Mouse (Mus musculus) embryonic facial prominence, embryonic 12.5 days (tissue): ENCODE data around the gene Ror2. TPM values are rescaled to one million over a fixed set of nuclear protein-coding genes. Genes with fewer than 3 reads are reported as not detected.

Experiments
- ATAC-seq: fragments of 200-750 bp; cut with Nextera tagmentation; 2 replicates; pipeline ENCODE4 v1.8.0; 2017; ENCODE audit not compliant: insufficient number of reproducible peaks, insufficient read depth, low FRiP score, low TSS enrichment
- H3K27ac ChIP-seq: fragments of 300-500 bp; sonication (generic); 2 replicates; pipeline ENCODE4 v1.5.1; 2016; ENCODE audit warnings: mild to moderate bottlenecking
- H3K27me3 ChIP-seq: fragments of 300-500 bp; sonication (generic); 2 replicates; pipeline ENCODE4 v1.6.1; 2016; ENCODE audit warnings: mild to moderate bottlenecking, moderate library complexity
- H3K36me3 ChIP-seq: fragments of 300-500 bp; sonication (generic); 2 replicates; pipeline ENCODE4 v1.6.1; 2016; ENCODE audit warnings: mild to moderate bottlenecking
- H3K4me1 ChIP-seq: fragments of 300-500 bp; sonication (generic); 2 replicates; pipeline ENCODE4 v1.6.1; 2016
- H3K4me2 ChIP-seq: fragments of 300-500 bp; sonication (generic); replicated peaks from 2 replicates; pipeline ENCODE4 v1.6.1; 2016; ENCODE audit warnings: mild to moderate bottlenecking, moderate library complexity
- H3K4me3 ChIP-seq: fragments of 300-500 bp; sonication (generic); 2 replicates; pipeline ENCODE4 v1.5.1; 2016; ENCODE audit warnings: mild to moderate bottlenecking
- H3K9ac ChIP-seq: fragments of 300-500 bp; sonication (generic); 2 replicates; pipeline ENCODE4 v1.6.1; 2016; ENCODE audit warnings: mild to moderate bottlenecking, moderate library complexity
- H3K9me3 ChIP-seq: fragments of 300-500 bp; sonication (generic); 2 replicates; pipeline ENCODE4 v1.6.1; 2016; ENCODE audit warnings: mild to moderate bottlenecking, moderate library complexity
- WGBS: fragments of 180-500 bp; shearing (Covaris S2); methylation state at CpG from one replicate; pipeline ENCODE4 v1.1.7; 2016; 5-methylcytosine and 5-hydroxymethylcytosine counted together
- polyA plus RNA-seq: library from polyadenylated mRNA; unstranded; fragments of >200 nt; fragmentation: Nextera tagmentation; extraction: Ambion mirVana; gene quantifications from 2 replicates; pipeline ENCODE4 v1.2.1, GENCODE M21; 2016

The Ror2 gene
- polyA plus RNA-seq, 1 experiment from 2014 or later: 42.0 TPM

GRCm38 (mm10) chr13:53205128-53205911 lies 80.6 kb downstream of the Ror2 start:
- Histone ChIP-seq H3K4me2 (peak overlapping the region; percentile 33), H3K4me3 (no peak overlapping the region), H3K27ac (peak overlapping the region; percentile 93), H3K9me3 (no peaks in the 10 kb centered on the region), H3K36me3 (no peaks in the 10 kb centered on the region), H3K9ac (no peak overlapping the region), H3K27me3 (no peaks in the 10 kb centered on the region), H3K4me1 (peaks cover 85% of the 10 kb centered on the region)
- WGBS: 13% methylated on average over 17 of the region's 17 CpGs
- peak; percentile 75 for ATAC-seq

- no peaks in the 10 kb centered on the region for H3K27me3 ChIP-seq
- peak overlapping the region; percentile 84 for H3K27ac ChIP-seq
- no peaks in the 10 kb centered on the region for H3K9me3 ChIP-seq
- no peaks in the 10 kb centered on the region for H3K36me3 ChIP-seq
- H3K4me3 ChIP-seq: no peak overlapping the region
- ATAC-seq: no peak
- peaks cover 69% of the 10 kb centered on the region for H3K4me1 ChIP-seq
- H3K4me2 ChIP-seq: no peak overlapping the region
- 44% methylated on average over 5 of the region's 5 CpGs for WGBS
- no peak overlapping the region for H3K9ac ChIP-seq
These were observed 83.5 kb downstream of the Ror2 start for GRCm38 (mm10) chr13:53202439-53202830.

- Histone ChIP-seq H3K27ac (peak overlapping the region; percentile 84), H3K36me3 (no peaks in the 10 kb centered on the region), H3K27me3 (no peaks in the 10 kb centered on the region), H3K9ac (0 out of 2 replicates have a peak overlapping the region, but pooled peaks have one; percentile 33), H3K4me2 (peak overlapping the region; percentile 16), H3K9me3 (no peaks in the 10 kb centered on the region), H3K4me1 (peaks cover 69% of the 10 kb centered on the region), H3K4me3 (no peak overlapping the region)
- 7% methylated on average over 18 of the region's 18 CpGs for WGBS
- no peak for ATAC-seq
These were observed 84.1 kb downstream of the Ror2 start for GRCm38 (mm10) chr13:53201628-53202438.

GRCm38 (mm10) chr13:53200121-53200520 lies 85.8 kb downstream of the Ror2 start:
- Histone ChIP-seq H3K27ac (no peak overlapping the region), H3K9me3 (no peaks in the 10 kb centered on the region), H3K36me3 (no peaks in the 10 kb centered on the region), H3K4me1 (peaks cover 69% of the 10 kb centered on the region), H3K9ac (no peak overlapping the region), H3K4me2 (no peak overlapping the region), H3K4me3 (no peak overlapping the region), H3K27me3 (no peaks in the 10 kb centered on the region)
- 75% methylated on average over 4 of the region's 4 CpGs for WGBS
- ATAC-seq: no peak

GRCm38 (mm10) chr13:53199262-53199661 lies 86.7 kb downstream of the Ror2 start:
- Histone ChIP-seq H3K4me1 (peaks cover 69% of the 10 kb centered on the region), H3K9me3 (no peaks in the 10 kb centered on the region), H3K36me3 (no peaks in the 10 kb centered on the region), H3K27me3 (no peaks in the 10 kb centered on the region), H3K27ac (no peak overlapping the region), H3K4me2 (no peak overlapping the region), H3K9ac (no peak overlapping the region), H3K4me3 (no peak overlapping the region)
- WGBS: 92% methylated on average over 7 of the region's 7 CpGs
- ATAC-seq: no peak

GRCm38 (mm10) chr13:53196690-53197089 lies 89.2 kb downstream of the Ror2 start:
- WGBS: 57% methylated on average over 7 of the region's 7 CpGs
- H3K27ac ChIP-seq: peak overlapping the region; percentile 66
- ATAC-seq: no peak
- no peak overlapping the region for H3K4me3 ChIP-seq
- H3K27me3 ChIP-seq: no peaks in the 10 kb centered on the region
- no peaks in the 10 kb centered on the region for H3K9me3 ChIP-seq
- H3K4me2 ChIP-seq: no peak overlapping the region
- no peaks in the 10 kb centered on the region for H3K36me3 ChIP-seq
- no peak overlapping the region for H3K9ac ChIP-seq
- H3K4me1 ChIP-seq: peaks cover 70% of the 10 kb centered on the region

- no peak overlapping the region for H3K4me3 ChIP-seq
- H3K27ac ChIP-seq: peak overlapping the region; percentile 66; the same call in 1 of the 2 replicates
- no peak overlapping the region for H3K9ac ChIP-seq
- no peak for ATAC-seq
- 68% methylated on average over 6 of the region's 6 CpGs for WGBS
- H3K9me3 ChIP-seq: no peaks in the 10 kb centered on the region
- peaks cover 68% of the 10 kb centered on the region for H3K4me1 ChIP-seq
- H3K27me3 ChIP-seq: no peaks in the 10 kb centered on the region
- no peaks in the 10 kb centered on the region for H3K36me3 ChIP-seq
- no peak overlapping the region for H3K4me2 ChIP-seq
These were observed 89.8 kb downstream of the Ror2 start for GRCm38 (mm10) chr13:53195951-53196677.

GRCm38 (mm10) chr13:53194306-53194705 lies 91.6 kb downstream of the Ror2 start:
- no peak for ATAC-seq
- 84% methylated on average over 15 of the region's 15 CpGs for WGBS
- H3K4me3 ChIP-seq: no peak overlapping the region
- H3K9ac ChIP-seq: no peak overlapping the region
- H3K9me3 ChIP-seq: no peaks in the 10 kb centered on the region
- no peak overlapping the region for H3K4me2 ChIP-seq
- H3K4me1 ChIP-seq: peaks cover 62% of the 10 kb centered on the region
- no peaks in the 10 kb centered on the region for H3K36me3 ChIP-seq
- no peaks in the 10 kb centered on the region for H3K27me3 ChIP-seq
- H3K27ac ChIP-seq: peak overlapping the region; percentile 41

GRCm38 (mm10) chr13:53193713-53194112 lies 92.2 kb downstream of the Ror2 start:
- 33% methylated on average over 6 of the region's 6 CpGs for WGBS

GRCm38 (mm10) chr13:53192286-53192685 lies 93.6 kb downstream of the Ror2 start:
- H3K27ac ChIP-seq: peak overlapping the region; percentile 46; the same call in 1 of the 2 replicates
- H3K9me3 ChIP-seq: no peaks in the 10 kb centered on the region

More at GRCm38 (mm10) chr13:53193713-53194112, 92.2 kb downstream of the Ror2 start:
- peak overlapping the region; percentile 41 for H3K27ac ChIP-seq
- no peak overlapping the region for H3K9ac ChIP-seq
- no peak overlapping the region for H3K4me2 ChIP-seq
- H3K4me1 ChIP-seq: peaks cover 66% of the 10 kb centered on the region
- H3K36me3 ChIP-seq: no peaks in the 10 kb centered on the region
- H3K4me3 ChIP-seq: no peak overlapping the region
- ATAC-seq: no peak
- no peaks in the 10 kb centered on the region for H3K27me3 ChIP-seq
- no peaks in the 10 kb centered on the region for H3K9me3 ChIP-seq

GRCm38 (mm10) chr13:53191657-53192056 lies 94.3 kb downstream of the Ror2 start:
- ATAC-seq: no peak
- H3K27me3 ChIP-seq: no peaks in the 10 kb centered on the region
- H3K4me3 ChIP-seq: no peak overlapping the region
- no peak overlapping the region for H3K4me2 ChIP-seq
- no peaks in the 10 kb centered on the region for H3K9me3 ChIP-seq
- 56% methylated on average over 7 of the region's 7 CpGs for WGBS
- peaks cover 52% of the 10 kb centered on the region for H3K4me1 ChIP-seq
- H3K36me3 ChIP-seq: no peaks in the 10 kb centered on the region
- no peak overlapping the region for H3K9ac ChIP-seq
- peak overlapping the region; percentile 46; the same call in 1 of the 2 replicates for H3K27ac ChIP-seq

More at GRCm38 (mm10) chr13:53192286-53192685, 93.6 kb downstream of the Ror2 start:
- Histone ChIP-seq H3K27me3 (no peaks in the 10 kb centered on the region), H3K4me3 (no peak overlapping the region), H3K36me3 (no peaks in the 10 kb centered on the region), H3K4me1 (peaks cover 58% of the 10 kb centered on the region), H3K4me2 (no peak overlapping the region), H3K9ac (no peak overlapping the region)
- ATAC-seq: no peak
- WGBS: 80% methylated on average over 6 of the region's 6 CpGs
